Mouse (Mus musculus) adrenal gland (tissue): ENCODE results near the gene Slc2a1.

Source experiments
- intact Hi-C: fragments of 180-260 bp; cut with DNase I; formaldehyde crosslinking; loops from one replicate; pipeline ENCODE4 v1.15.1; 2025
- microRNA-seq, 2 experiments: library from miRNA; unstranded; fragments of <30 nt; microRNA quantifications; one replicate each; pipeline ENCODE4; 2019

The Slc2a1 gene

DNA sequence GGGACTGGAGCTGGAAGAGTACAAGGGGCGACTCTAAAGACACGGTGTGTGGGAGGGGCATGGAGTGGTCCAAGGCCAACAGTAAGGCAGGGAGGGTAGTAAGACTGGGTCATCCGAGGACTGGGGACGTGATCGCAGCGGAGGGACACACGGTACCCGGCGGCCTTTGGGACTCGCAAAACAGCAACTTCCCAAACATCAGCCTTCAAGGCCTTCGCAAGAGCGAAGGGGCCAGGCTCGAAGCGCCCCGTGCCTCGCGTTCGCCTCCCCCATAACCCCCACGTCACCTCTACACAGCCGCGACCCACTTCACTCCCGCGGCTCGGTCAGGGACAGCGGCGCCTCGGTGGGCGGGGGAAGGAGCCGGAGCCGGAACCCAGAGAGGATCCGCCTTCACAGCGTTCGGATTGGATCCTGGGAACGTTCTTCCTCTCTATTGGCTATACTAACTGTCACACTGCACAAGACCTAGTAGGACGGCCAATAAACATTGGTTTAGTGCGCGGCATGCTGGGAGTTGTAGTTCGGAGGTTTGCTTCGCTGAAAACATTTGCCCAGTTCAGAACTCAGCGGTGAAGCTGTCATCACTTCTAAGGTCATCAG is 65.4 kb downstream of the Slc2a1 start, which contains the start of gene Zfp691:
Gene Zfp691 (minus strand): TSS at position 345 of the 603 bp plus-strand sequence.
- intact Hi-C loops, result no loop called here

DNA sequence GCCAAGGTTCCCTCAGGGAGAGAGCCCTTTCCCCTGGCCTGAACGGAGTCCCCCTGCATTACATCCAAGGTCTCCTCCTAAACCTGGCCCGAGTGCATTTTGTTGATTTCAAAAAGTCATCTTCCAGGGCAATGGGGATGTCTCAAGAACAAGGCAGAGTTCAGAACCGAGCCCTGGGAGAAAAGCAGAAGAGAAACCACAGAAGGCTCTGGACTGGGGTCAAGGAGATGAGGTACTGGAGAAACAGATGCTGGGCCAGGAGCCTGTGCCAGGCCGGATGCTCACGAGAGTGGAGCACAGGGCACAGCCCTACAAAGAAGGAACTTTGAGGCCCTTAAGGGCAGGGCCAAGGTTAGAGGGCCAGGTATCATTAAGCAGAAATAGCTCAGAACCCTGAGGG is 69.2 kb downstream of the Slc2a1 start:
- intact Hi-C loops, result no loop called here

DNA sequence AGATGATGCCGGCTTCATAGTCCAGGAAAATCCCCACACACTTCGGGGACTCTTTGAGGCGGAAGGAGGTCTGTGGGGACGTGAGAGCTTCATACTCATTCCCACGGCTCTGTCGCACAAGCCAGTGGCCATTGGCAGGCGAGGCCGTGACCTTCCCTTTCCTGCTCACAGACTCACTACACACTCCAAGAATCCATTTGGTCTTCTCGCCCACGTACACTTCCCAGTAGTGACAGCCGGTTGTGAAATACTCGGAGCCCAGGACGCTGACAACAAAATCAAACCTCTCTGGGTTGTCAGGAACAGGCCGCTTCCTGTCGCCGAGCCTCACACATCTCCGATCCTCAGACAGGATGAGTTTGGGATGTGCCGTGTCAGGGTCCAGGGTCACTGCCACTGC is 69.8 kb downstream of the Slc2a1 start:
- intact Hi-C loops, result no loop called here

DNA sequence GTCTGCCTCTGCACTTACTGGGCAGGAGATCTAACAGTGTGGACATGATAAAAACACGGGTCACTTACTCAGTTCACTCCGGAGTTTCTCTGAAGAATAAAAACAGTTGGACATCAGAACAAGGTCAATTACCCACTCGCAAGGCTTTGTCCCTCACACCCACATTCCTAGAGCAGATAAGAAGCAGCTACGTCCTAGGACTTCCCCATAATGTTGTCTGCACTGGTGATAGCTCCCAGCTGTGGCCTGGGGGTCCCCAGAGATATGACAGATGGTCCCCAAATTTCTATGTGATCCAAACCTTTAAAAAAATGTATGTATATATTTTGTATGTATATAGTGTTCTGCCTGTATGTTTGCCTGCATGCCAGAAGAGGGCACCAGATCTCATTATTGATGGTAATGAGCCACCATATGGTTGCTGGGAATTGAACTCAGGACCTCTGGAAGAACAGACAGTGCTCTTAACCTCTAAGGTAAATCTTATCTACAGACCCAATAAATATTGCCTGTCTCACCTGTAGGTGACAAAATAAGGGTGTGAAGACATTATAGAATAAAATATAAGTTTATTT is 71.7 kb downstream of the Slc2a1 start:
- intact Hi-C loops, result no loop called here

DNA sequence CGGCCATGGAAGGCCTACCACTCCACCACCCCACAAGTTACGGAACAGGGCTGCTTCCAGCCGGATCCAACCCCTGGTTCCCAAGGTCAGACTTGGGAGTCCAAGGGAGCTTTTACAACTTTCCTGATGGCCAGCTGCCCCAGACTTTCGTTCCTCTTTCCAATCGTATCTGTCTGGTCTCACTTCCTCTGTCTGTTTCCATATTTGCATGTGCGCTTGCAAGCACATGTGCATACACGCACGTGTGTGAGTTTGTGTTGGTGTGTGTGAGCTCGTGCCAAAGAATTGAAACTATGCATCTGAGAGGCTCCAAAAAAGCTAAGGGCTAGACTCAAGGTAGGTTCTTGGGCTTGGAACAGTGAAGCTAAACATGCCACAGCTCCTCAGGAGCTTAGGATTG is 72.9 kb downstream of the Slc2a1 start:
- intact Hi-C loops, result no loop called here

DNA sequence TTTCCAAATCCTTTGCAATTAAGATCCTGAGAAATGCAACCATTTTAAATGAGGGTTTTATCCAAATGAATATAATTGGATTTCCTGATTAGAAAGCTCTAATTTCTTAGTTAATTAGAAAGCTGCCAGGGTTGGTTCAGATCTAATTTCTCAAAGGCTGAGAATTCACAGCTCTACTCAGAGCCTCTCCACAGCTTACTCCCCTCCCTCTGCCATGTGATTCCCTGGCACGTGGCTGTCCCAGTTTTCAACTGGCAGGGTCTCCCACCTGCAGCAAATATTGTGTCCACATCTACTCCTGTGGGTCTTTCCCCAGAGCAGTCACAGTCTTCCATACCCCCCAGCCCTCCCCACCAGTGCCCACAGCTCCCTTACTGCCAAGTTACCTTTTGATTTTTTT is 75.0 kb downstream of the Slc2a1 start:
- intact Hi-C loops, result no loop called here

DNA sequence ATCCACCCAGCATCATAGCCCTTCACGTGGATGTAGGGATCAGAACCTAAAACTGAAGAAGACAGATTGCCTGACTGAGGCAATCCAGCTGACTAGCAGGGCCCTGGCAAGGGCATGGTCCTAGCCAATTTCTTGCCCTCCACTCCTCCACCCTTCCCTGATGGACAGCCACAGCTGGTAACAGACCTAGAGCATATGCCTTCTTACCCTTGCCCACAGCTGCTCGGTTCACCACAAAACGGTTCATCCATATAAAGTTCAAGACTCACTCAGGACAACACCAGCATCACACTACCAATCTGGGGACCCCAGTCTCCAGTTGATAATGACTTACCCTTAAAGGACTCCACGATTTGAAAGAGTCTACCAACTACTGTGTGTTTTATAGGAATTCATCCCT is 77.3 kb downstream of the Slc2a1 start:
- intact Hi-C loops, result no loop called here

Small RNAs within 50 kb of the gene (microRNA-seq; reads per million reads assigned to microRNA genes)
- gene Mir1957a, result 0 to 0.11 reads per million in 2 experiments
